Mouse (Mus musculus): ENCODE measurements around the gene Mrpl43. TPM values are rescaled to one million over a fixed set of nuclear protein-coding genes. Genes with fewer than 3 reads are reported as not detected.

Gene Mrpl43
- total RNA-seq, 2 experiments from 2014 or later: 8.4 to 19.3 TPM

- ATAC-seq (replicated peaks; ENCODE audit: low FRiP score, poor library complexity, severe bottlenecking): no peak
These were observed 20.9 kb downstream of the Mrpl43 start for GRCm38 (mm10) chr19:44985159-44985988.

- no peak for ATAC-seq (replicated peaks; ENCODE audit: low FRiP score, poor library complexity, severe bottlenecking)
These were observed 21.8 kb downstream of the Mrpl43 start for GRCm38 (mm10) chr19:44984420-44984819.

- no peak for ATAC-seq (replicated peaks; ENCODE audit: low FRiP score, poor library complexity, severe bottlenecking)
These were observed 22.9 kb downstream of the Mrpl43 start for GRCm38 (mm10) chr19:44983366-44983765.

- ATAC-seq (replicated peaks; ENCODE audit: low FRiP score, poor library complexity, severe bottlenecking): no peak
These were observed 23.6 kb downstream of the Mrpl43 start for GRCm38 (mm10) chr19:44982477-44983115.

- no peak for ATAC-seq (replicated peaks; ENCODE audit: low FRiP score, poor library complexity, severe bottlenecking)
These were observed 25.5 kb downstream of the Mrpl43 start for GRCm38 (mm10) chr19:44980787-44981186.

- ATAC-seq (replicated peaks; ENCODE audit: low FRiP score, poor library complexity, severe bottlenecking): no peak
These were observed 29.1 kb downstream of the Mrpl43 start for GRCm38 (mm10) chr19:44977148-44977547.

GRCm38 (mm10) chr19:44976636-44977035 is 29.6 kb downstream of the Mrpl43 start:
- no peak for ATAC-seq (replicated peaks; ENCODE audit: low FRiP score, poor library complexity, severe bottlenecking)

GRCm38 (mm10) chr19:44968329-44968728 is 37.9 kb downstream of the Mrpl43 start:
- no peak for ATAC-seq (replicated peaks; ENCODE audit: low FRiP score, poor library complexity, severe bottlenecking)

GRCm38 (mm10) chr19:44965978-44966377 is 40.3 kb downstream of the Mrpl43 start:
- ATAC-seq (replicated peaks; ENCODE audit: low FRiP score, poor library complexity, severe bottlenecking): no peak

GRCm38 (mm10) chr19:44959633-44960032 is 46.6 kb downstream of the Mrpl43 start:
- no peak for ATAC-seq (replicated peaks; ENCODE audit: low FRiP score, poor library complexity, severe bottlenecking)

Other genes with a start within 250 kb of the Mrpl43 start
- 17.7 and 27.2 TPM in 2 replicates for gene Slf2, start 75.3 kb downstream of the Mrpl43 start, total RNA-seq (2015; ENCODE audit: low replicate concordance)
- 26.5 and 29.4 TPM in 2 replicates for gene Slf2, start 75.3 kb downstream of the Mrpl43 start, total RNA-seq (2017; ENCODE audit: low replicate concordance)
- 0.36 TPM in 1 of 2 replicates, not detected in the other for gene Sema4g, start 17.3 kb downstream of the Mrpl43 start, total RNA-seq (2015; ENCODE audit: low replicate concordance)
- 0.39 TPM in 1 of 2 replicates, not detected in the other for gene Sema4g, start 17.3 kb downstream of the Mrpl43 start, total RNA-seq (2017; ENCODE audit: low replicate concordance)
- gene Twnk, start 779 bp downstream of the Mrpl43 start, total RNA-seq (2015; ENCODE audit: low replicate concordance): 2.9 and 4.3 TPM in 2 replicates
- 1.4 and 2.0 TPM in 2 replicates for gene Twnk, start 779 bp downstream of the Mrpl43 start, total RNA-seq (2017; ENCODE audit: low replicate concordance)
- gene Lzts2, start 8.0 kb upstream of the Mrpl43 start, total RNA-seq (2015; ENCODE audit: low replicate concordance): 3.8 TPM in 1 of 2 replicates, not detected in the other
- 1.4 and 2.2 TPM in 2 replicates for gene Lzts2, start 8.0 kb upstream of the Mrpl43 start, total RNA-seq (2017; ENCODE audit: low replicate concordance)
- not detected in 2 replicates for gene Pdzd7, start 39.3 kb upstream of the Mrpl43 start, total RNA-seq (2015; ENCODE audit: low replicate concordance)
- not detected in 2 replicates for gene Pdzd7, start 39.3 kb upstream of the Mrpl43 start, total RNA-seq (2017; ENCODE audit: low replicate concordance)
- gene Sfxn3, start 41.1 kb upstream of the Mrpl43 start, total RNA-seq (2015; ENCODE audit: low replicate concordance): 1.4 and 4.6 TPM in 2 replicates
- 1.6 and 3.3 TPM in 2 replicates for gene Sfxn3, start 41.1 kb upstream of the Mrpl43 start, total RNA-seq (2017; ENCODE audit: low replicate concordance)
- gene Kazald1, start 68.8 kb upstream of the Mrpl43 start, total RNA-seq (2015; ENCODE audit: low replicate concordance): not detected in 2 replicates
- not detected in 2 replicates for gene Kazald1, start 68.8 kb upstream of the Mrpl43 start, total RNA-seq (2017; ENCODE audit: low replicate concordance)
- not detected in 2 replicates for gene Tlx1, start 144.2 kb upstream of the Mrpl43 start, total RNA-seq (2015; ENCODE audit: low replicate concordance)
- gene Tlx1, start 144.2 kb upstream of the Mrpl43 start, total RNA-seq (2017; ENCODE audit: low replicate concordance): not detected in 2 replicates
- not detected in 2 replicates for gene Lbx1, start 229.4 kb upstream of the Mrpl43 start, total RNA-seq (2015; ENCODE audit: low replicate concordance)
- gene Lbx1, start 229.4 kb upstream of the Mrpl43 start, total RNA-seq (2017; ENCODE audit: low replicate concordance): not detected in 2 replicates

Measured in erythroid progenitor cell, adult 5-6 weeks (primary cell).